Mouse (Mus musculus): ENCODE measurements at regions not wholly inside any gene's neighbourhood (a gene's known extent, or its start where the extent isn't known, plus 50 kb on each side); places are given as distances from the start of the nearest gene placed in this dataset.
A peak's percentile ranks its signal among the peaks of the same experiment; 100 is the strongest.

DNA sequence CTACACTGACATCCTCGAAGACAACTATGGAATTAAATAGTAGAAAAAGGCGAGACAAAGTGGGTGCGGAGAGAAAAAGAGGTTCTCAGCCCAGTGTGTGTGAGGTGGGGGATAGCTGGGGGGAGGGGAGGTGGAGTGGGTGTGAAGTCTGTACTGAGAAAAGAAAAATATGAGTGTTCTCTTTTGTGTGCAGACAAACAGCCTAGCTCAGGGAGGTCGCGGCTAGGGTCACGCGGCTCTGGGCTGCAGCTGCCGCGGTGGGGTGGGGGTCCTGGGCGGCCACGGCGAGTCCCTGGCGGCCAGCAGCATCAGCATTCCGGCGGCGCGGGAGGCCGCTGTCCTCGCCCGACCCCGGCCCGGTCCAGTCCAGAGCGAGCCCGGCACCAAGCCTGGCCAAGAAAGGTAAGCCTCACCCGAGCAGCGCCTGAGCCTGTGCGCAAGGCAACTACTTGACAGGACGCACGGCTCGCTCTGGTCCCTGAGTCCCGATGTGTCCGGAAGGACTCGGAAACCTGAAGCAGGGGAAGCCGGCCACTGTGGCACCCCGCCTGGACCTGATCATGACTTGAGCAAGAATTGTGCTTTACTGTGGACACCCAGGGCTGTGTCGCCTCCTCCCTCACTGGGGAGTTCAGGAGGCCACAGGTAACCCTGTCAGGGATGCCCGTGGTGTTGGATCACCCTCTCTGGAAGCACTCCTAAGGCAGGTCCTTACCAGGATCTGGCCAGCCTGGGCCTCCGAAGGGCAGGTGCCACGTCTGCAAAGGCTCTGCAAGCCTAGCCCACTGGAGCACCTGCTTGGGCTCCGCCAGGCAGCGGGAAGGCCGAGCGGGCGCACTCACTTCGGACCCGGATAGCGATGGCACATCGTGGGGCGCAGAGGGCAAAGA, 91.4 kb upstream of the Dio3 start:
- peak in 1 of 2 experiments; percentile 5 for DNase-seq

DNA sequence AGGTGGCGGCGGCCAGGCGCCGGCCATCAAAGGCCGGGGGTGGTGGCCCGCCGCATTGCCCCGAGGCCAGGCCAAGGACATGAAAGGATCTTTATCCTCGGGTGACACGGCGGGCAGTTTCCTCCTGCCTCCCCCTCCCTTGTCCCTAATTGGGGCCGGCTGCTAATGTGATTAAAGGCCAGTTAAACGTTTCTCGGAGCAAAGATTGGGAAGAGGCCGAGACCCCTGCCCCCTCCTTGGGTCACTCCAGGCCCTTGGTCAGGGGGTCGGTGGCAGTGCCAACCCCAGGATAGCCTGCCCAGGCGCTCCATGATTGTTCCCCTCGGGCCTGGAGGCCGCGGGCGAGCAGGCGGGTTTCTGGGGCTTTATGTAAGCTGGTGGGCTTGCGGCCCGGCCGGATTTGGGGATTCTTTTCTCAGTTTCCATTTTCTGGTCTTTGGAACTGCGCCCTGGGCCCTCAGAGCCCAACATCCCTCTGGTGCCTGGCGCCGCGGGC, 90.7 kb upstream of the Dio3 start:
- DNase-seq, result peak in 1 of 2 experiments; percentile 9

GRCm38 (mm10) chr12:110188641-110189328, 90.1 kb upstream of the Dio3 start:
- DNase-seq, result no peak

- peak in 1 of 2 experiments; percentile 7 for DNase-seq
Measured at GRCm38 (mm10) chr12:110189329-110189642, 89.6 kb upstream of the Dio3 start.

DNA sequence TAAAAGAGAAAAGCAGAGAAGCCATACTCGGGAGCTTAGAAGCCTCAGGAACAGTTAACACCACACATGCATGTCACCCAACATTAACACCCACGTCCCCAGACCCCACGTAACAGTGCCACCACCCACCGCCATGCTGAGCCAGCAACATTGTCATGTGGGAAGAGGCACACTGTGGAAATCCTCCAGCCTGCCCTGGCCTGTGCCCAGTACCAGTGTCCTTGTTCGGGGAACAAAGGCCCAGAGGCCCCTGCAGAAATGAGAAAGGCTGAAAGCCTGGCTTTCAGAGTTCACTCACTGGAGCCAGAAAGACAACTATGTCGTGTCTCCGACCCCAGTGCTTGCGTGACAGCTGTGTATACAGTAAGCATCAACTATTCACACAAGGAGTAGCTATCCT, 86.7 kb upstream of the Dio3 start:
- DNase-seq, result no peak

- DNase-seq, result no peak
Measured at GRCm38 (mm10) chr12:110197366-110197765, 81.5 kb upstream of the Dio3 start.

DNA sequence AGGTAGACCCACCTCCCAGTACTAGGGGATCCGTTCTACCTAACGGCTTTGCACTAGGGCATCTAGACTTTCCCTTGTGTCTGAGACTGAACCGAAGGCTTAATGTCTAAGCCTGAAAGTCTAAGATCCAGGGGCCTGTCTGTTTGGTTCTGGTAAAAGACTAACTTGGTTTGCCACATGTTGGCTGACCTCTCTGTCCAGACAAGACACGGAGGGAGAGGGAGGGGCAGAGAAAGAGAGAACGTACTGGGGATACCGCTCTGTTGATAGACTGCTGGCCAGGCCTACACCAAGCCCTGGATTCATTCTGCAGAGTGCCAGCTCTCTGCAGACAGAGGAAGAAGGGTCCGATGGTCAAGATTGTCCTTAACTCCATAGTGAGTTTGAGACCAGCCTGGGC, 78.4 kb upstream of the Dio3 start:
- no peak for DNase-seq

DNA sequence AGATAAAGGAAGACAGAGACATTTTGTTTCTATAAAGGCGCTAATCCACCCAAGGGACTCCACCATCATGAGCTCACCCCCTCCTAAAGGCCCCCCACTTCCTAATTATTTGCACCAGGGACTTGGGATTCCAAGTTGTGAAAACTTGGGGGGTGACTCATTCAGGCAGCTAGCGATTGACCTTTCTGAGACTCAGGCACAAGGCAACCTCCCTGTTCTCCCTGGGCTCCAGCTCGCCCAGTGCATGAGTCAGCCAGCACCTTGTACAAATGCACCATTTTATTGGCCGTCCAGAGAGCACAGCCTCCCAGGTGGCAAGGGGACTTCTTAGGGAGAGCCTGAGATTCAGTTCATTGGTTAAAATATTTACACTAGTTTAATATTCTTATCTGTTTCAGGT, 78.0 kb upstream of the Dio3 start:
- no peak for DNase-seq

DNA sequence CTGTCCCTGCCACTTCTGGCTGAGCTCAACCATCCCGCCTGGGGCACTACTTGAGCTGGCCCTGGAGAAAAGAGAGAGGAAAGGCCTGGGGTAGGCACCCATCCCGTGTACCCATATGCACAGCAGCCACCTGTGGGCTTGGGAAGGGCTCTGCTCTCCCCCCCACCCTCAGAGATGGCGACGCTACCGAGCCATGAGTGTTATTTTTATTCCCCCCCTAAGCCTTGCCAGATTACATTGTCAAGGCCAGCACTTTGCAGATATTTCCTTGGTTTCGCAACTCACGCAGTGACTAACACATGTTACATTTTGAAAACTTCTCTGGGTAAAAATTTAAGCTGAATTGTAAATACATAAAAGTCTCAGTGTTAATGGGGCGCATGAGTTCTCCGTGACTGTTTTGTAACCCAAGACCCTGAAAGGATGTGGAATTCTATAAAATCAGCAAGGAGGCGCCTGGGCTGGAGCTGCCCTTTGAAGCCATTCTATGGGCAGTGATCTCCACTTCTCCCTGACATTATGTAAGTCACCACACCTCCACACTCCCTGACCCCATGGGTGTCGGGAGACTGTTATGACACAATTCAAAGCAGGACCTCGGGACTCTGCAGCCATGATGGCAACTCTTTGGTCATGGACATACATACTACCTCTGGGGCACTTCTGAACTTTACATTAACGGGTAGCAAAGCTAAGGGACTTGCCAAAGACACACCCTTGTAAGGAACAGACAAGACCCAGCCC, 75.4 kb upstream of the Dio3 start:
- DNase-seq, result no peak

GRCm38 (mm10) chr12:110204246-110204989, 74.5 kb upstream of the Dio3 start:
- DNase-seq, result no peak

- DNase-seq, result no peak
Measured at GRCm38 (mm10) chr12:110206271-110206670, 72.6 kb upstream of the Dio3 start.

- DNase-seq, result no peak
Measured at GRCm38 (mm10) chr12:110206812-110207211, 72.1 kb upstream of the Dio3 start.

GRCm38 (mm10) chr12:110207246-110207852, 71.5 kb upstream of the Dio3 start:
- DNase-seq, result peak in 1 of 2 experiments; percentile 41

DNA sequence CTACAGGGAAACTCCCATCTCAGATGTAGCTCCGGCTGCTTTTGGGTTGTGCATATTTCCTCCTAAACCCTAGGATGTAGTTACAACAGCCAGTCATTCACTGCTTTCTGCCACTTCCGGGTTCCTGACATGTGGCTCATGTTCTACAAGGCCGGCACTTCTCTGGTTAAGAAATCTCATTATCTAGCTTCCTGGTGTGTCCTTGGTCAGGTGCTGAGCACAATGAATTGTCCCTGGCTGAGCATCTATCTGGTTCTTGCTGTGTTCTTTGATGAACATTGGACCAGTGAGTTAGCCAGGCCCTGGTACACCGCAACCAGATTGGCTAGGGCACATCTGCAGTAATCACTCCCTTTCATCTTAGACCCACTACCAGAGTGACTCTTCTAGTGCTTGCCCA, 66.2 kb upstream of the Dio3 start:
- DNase-seq, result no peak

DNA sequence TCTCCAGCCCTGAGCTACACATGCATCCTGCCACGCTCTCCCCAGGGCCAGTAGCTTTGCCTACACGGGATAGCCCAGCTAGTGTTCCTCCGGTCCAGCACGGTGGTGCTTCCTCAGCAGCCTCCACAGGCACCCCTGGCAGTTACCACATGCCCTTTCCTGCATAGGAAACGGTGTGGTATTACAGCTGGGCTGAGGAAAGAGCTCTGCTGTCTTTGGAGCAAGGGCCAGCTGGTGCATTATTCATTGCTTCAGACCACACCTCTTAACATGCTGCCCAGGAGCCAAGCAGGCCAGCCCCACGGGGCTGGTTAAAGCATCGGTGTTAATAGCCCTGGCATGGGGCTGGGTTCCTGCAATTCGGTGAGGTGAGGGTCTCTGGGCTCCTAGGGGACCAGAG, 64.0 kb upstream of the Dio3 start:
- DNase-seq, result no peak

- no peak for DNase-seq
Measured at GRCm38 (mm10) chr12:110215311-110215710, 63.6 kb upstream of the Dio3 start.

- DNase-seq, result no peak
Measured at GRCm38 (mm10) chr12:110219750-110220149, 59.1 kb upstream of the Dio3 start.

GRCm38 (mm10) chr12:110220516-110220915, 58.4 kb upstream of the Dio3 start:
- no peak for DNase-seq

- DNase-seq, result no peak
Measured at GRCm38 (mm10) chr12:110221184-110221583, 57.7 kb upstream of the Dio3 start.

DNA sequence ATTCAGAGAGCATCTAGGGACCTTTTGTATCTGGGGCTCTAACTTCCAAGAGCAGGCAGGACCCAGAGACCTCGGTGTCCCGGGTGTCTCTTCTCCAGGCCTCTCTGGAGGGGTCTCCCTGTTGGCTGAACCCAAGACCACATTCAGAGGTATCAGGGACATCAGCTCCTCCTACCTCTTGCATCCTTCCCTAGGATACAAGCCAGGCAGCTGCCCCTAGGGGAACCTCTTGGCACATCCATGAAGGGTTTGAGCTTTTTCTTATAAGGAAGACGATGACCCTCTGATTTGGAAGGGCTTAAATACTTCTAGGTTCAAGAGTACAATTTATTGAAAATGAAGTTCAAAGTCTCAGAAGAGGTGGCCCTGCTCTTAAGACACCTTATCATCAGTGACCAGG, 57.2 kb upstream of the Dio3 start:
- DNase-seq, result no peak

DNA sequence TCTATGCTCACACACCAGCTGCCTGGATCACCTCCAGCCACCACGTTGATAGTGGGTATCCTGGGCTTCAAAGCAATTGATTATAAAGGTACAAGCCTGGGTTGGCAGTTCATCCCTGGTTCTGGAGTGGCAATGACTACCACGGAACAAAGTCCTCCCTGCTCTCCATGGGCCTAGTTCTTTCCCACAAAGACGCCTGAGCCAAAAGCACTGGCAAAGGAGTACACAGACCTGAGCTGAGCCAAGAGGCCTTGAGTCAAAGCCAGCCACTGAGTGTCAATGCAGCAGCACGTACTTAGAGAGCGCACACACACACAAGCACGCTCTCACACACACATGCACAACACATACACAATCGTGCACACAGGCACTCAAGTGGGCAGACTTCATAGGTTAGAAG, 54.6 kb upstream of the Dio3 start:
- DNase-seq, result peak; percentile 72 to 79

GRCm38 (mm10) chr12:110228011-110228411, 50.9 kb upstream of the Dio3 start:
- peak; percentile 48 to 58 for DNase-seq
